Mouse (Mus musculus) stomach, postnatal 0 days (tissue): Measurements from ENCODE around the gene Babam2.

Source experiments
- CTCF ChIP-seq: IDR thresholded peaks from 2 replicates; pipeline ENCODE4 v1.5.1; 2016; ENCODE audit warnings: antibody characterized with exemption, low read depth, mild to moderate bottlenecking, moderate library complexity
- EP300 ChIP-seq: optimal IDR thresholded peaks from 2 replicates; pipeline ENCODE3; 2016; ENCODE audit warnings: antibody characterized with exemption

DNA sequence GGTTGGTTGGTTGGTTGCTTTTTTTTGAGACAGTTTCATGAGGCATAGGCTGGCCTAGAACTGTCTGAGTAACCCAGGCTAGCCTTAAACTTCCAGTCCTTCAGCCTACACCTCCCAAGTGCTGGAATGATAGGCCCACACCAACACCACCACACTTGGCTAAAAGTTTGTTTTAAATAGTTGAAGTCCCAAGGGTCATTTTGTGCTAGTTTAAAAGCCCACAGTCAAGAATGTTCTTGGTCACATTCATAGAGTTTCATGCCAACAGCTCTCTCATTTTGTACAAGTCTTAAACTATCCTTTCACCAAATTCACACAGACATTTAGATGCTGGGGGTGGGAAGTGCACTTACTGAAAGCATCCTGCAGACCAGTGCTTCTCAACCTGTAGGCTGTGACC, 341.5 kb downstream of the Babam2 start:
- TF ChIP-seq EP300 = no peak
- no peak for TF ChIP-seq CTCF
